Mouse (Mus musculus): ENCODE data around the gene Gtf3c5. TPM values are rescaled to one million over a fixed set of nuclear protein-coding genes. Genes with fewer than 3 reads are reported as not detected.

Gene Gtf3c5
- polyA plus RNA-seq, 1 experiment from 2014 or later: 40.5 TPM

- no peaks in the 10 kb centered on the region for H3K36me3 ChIP-seq (ENCODE audit: control insufficient read depth, insufficient read depth, low read length)
- no peaks in the 10 kb centered on the region for H3K9me3 ChIP-seq (ENCODE audit: control insufficient read depth, low read length)
- no peak for ATAC-seq (ENCODE audit: low FRiP score)
- no peak overlapping the region for H3K4me3 ChIP-seq (ENCODE audit: low read depth, low read length)
- no peak overlapping the region for H3K4me2 ChIP-seq
- no peaks in the 10 kb centered on the region; the same call in 1 of the 2 replicates for H3K4me1 ChIP-seq (ENCODE audit: control insufficient read depth, insufficient read depth, low read length)
- H3K9ac ChIP-seq (ENCODE audit: low read length): no peak overlapping the region
- H3K27me3 ChIP-seq (ENCODE audit: control insufficient read depth, insufficient read depth, low read length): no peaks in the 10 kb centered on the region
- 63% methylated on average over 12 of the region's 12 CpGs for WGBS
- H3K27ac ChIP-seq (ENCODE audit: low read depth, low read length): no peak overlapping the region
- no peak for DNase-seq (ENCODE audit: low spot score, missing footprints)
Measured at GRCm38 (mm10) chr2:28601720-28602590, 18.4 kb upstream of the Gtf3c5 start.

GRCm38 (mm10) chr2:28599569-28599900 lies 16.0 kb upstream of the Gtf3c5 start:
- no peaks in the 10 kb centered on the region for H3K27me3 ChIP-seq (ENCODE audit: control insufficient read depth, insufficient read depth, low read length)
- ATAC-seq (ENCODE audit: low FRiP score) (no peak), DNase-seq (ENCODE audit: low spot score, missing footprints) (no peak)
- no peak overlapping the region for H3K4me3 ChIP-seq (ENCODE audit: low read depth, low read length)
- H3K9ac ChIP-seq (ENCODE audit: low read length): no peak overlapping the region
- H3K4me2 ChIP-seq: no peak overlapping the region
- no peak overlapping the region for H3K27ac ChIP-seq (ENCODE audit: low read depth, low read length)
- no peaks in the 10 kb centered on the region; the same call in 1 of the 2 replicates for H3K4me1 ChIP-seq (ENCODE audit: control insufficient read depth, insufficient read depth, low read length)
- H3K9me3 ChIP-seq (ENCODE audit: control insufficient read depth, low read length): no peaks in the 10 kb centered on the region
- no peaks in the 10 kb centered on the region for H3K36me3 ChIP-seq (ENCODE audit: control insufficient read depth, insufficient read depth, low read length)
- WGBS: 77% methylated on average over 6 of the region's 6 CpGs

DNA sequence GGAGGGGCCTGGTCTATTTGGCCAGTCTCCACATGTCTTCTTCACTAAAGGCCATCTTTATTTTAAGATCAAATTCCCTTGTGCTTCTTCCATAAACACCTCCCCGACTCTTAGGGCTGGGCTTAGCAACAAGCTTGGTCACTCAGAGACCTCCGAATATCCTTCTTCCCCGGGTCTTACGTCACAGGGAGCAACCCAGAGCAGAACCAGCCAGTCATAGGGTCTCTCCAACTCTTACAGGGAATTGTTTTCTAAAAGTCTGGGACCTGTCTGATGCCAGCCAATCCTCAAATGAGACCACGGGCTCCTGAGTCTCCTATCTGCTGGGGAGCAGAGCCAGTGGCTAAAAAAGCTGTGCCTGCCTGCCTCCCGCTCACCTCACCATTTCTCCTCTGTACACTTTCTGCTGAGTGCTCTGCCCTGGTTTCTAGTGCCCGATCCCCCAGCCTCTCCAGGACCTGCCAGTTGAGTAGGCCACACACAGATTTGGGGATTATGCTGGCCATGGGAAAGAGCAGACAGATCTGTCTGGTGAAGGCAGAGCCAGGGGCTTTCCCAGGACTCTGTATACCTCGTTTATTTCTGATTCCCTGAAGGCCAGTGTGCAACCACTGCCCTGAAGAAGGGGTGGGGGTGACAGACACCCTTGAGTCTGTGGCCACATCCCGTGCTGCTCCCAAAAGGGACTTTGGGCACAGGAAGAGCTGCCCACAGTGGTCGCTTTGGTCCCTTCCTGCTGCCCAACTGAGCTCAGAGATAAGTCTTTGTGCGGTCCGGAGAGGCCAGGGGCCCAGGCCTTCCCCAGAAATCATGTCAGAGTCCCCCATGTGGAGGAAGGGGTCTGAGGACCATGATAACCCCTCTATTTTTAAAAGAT lies 15.4 kb upstream of the Gtf3c5 start:
- DNase-seq (ENCODE audit: low spot score, missing footprints) (no peak), ATAC-seq (ENCODE audit: low FRiP score) (no peak)
- Histone ChIP-seq H3K9ac (ENCODE audit: low read length) (no peak overlapping the region), H3K4me2 (no peak overlapping the region), H3K4me3 (ENCODE audit: low read depth, low read length) (no peak overlapping the region), H3K9me3 (ENCODE audit: control insufficient read depth, low read length) (no peaks in the 10 kb centered on the region), H3K4me1 (ENCODE audit: control insufficient read depth, insufficient read depth, low read length) (no peaks in the 10 kb centered on the region; the same call in 1 of the 2 replicates), H3K36me3 (ENCODE audit: control insufficient read depth, insufficient read depth, low read length) (no peaks in the 10 kb centered on the region), H3K27me3 (ENCODE audit: control insufficient read depth, insufficient read depth, low read length) (no peaks in the 10 kb centered on the region), H3K27ac (ENCODE audit: low read depth, low read length) (no peak overlapping the region)
- 68% methylated on average over 12 of the region's 12 CpGs for WGBS

GRCm38 (mm10) chr2:28597733-28598547 lies 14.4 kb upstream of the Gtf3c5 start:
- Histone ChIP-seq H3K4me2 (no peak overlapping the region), H3K27ac (ENCODE audit: low read depth, low read length) (no peak overlapping the region), H3K9ac (ENCODE audit: low read length) (no peak overlapping the region), H3K27me3 (ENCODE audit: control insufficient read depth, insufficient read depth, low read length) (no peaks in the 10 kb centered on the region), H3K4me3 (ENCODE audit: low read depth, low read length) (no peak overlapping the region), H3K36me3 (ENCODE audit: control insufficient read depth, insufficient read depth, low read length) (no peaks in the 10 kb centered on the region), H3K4me1 (ENCODE audit: control insufficient read depth, insufficient read depth, low read length) (no peaks in the 10 kb centered on the region; the same call in 1 of the 2 replicates), H3K9me3 (ENCODE audit: control insufficient read depth, low read length) (no peaks in the 10 kb centered on the region)
- WGBS: 88% methylated on average over 7 of the region's 7 CpGs
- 0 out of 2 replicates have a peak, but pooled peaks have one; percentile 24 for ATAC-seq (ENCODE audit: low FRiP score)
- DNase-seq (ENCODE audit: low spot score, missing footprints): no peak

GRCm38 (mm10) chr2:28596998-28597397 lies 13.4 kb upstream of the Gtf3c5 start:
- no peaks in the 10 kb centered on the region for H3K36me3 ChIP-seq (ENCODE audit: control insufficient read depth, insufficient read depth, low read length)
- no peak for DNase-seq (ENCODE audit: low spot score, missing footprints)
- H3K4me3 ChIP-seq (ENCODE audit: low read depth, low read length): no peak overlapping the region
- H3K4me2 ChIP-seq: no peak overlapping the region
- H3K27me3 ChIP-seq (ENCODE audit: control insufficient read depth, insufficient read depth, low read length): no peaks in the 10 kb centered on the region
- H3K9ac ChIP-seq (ENCODE audit: low read length): no peak overlapping the region
- H3K4me1 ChIP-seq (ENCODE audit: control insufficient read depth, insufficient read depth, low read length): no peaks in the 10 kb centered on the region; the same call in 1 of the 2 replicates
- H3K27ac ChIP-seq (ENCODE audit: low read depth, low read length): no peak overlapping the region
- no peak for ATAC-seq (ENCODE audit: low FRiP score)
- 92% methylated on average over 7 of the region's 7 CpGs for WGBS
- no peaks in the 10 kb centered on the region for H3K9me3 ChIP-seq (ENCODE audit: control insufficient read depth, low read length)

DNA sequence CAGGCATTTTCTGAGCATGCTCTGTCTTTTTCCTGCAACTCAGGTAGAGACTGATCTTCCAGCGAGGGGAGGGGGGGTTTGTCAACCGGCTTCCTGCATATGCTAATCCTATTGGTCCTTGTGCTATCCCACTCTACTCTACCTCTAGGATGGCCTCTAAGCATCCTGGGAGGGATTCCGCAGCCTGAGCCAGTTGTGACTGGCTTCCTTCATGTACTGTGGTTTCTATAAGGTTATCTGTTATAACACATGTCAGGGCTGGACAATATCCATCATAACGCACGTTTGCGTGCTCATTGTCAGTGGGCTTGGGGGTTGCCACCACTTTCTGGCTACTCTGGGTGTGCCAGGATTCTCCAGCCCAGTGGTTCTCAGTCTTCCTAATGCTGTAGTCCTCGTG lies 12.5 kb upstream of the Gtf3c5 start:
- DNase-seq (ENCODE audit: low spot score, missing footprints) (no peak), ATAC-seq (ENCODE audit: low FRiP score) (no peak)
- Histone ChIP-seq H3K36me3 (ENCODE audit: control insufficient read depth, insufficient read depth, low read length) (no peaks in the 10 kb centered on the region), H3K9ac (ENCODE audit: low read length) (no peak overlapping the region), H3K27me3 (ENCODE audit: control insufficient read depth, insufficient read depth, low read length) (no peaks in the 10 kb centered on the region), H3K27ac (ENCODE audit: low read depth, low read length) (no peak overlapping the region), H3K4me1 (ENCODE audit: control insufficient read depth, insufficient read depth, low read length) (no peaks in the 10 kb centered on the region; the same call in 1 of the 2 replicates), H3K4me3 (ENCODE audit: low read depth, low read length) (no peak overlapping the region), H3K4me2 (no peak overlapping the region), H3K9me3 (ENCODE audit: control insufficient read depth, low read length) (no peaks in the 10 kb centered on the region)
- WGBS: 83% methylated on average over 7 of the region's 7 CpGs

- Histone ChIP-seq H3K36me3 (ENCODE audit: control insufficient read depth, insufficient read depth, low read length) (no peaks in the 10 kb centered on the region), H3K4me1 (ENCODE audit: control insufficient read depth, insufficient read depth, low read length) (no peaks in the 10 kb centered on the region), H3K27ac (ENCODE audit: low read depth, low read length) (no peak overlapping the region), H3K27me3 (ENCODE audit: control insufficient read depth, insufficient read depth, low read length) (no peaks in the 10 kb centered on the region), H3K9me3 (ENCODE audit: control insufficient read depth, low read length) (no peaks in the 10 kb centered on the region), H3K9ac (ENCODE audit: low read length) (no peak overlapping the region), H3K4me2 (peak overlapping the region; percentile 25; the same call in 1 of the 2 replicates), H3K4me3 (ENCODE audit: low read depth, low read length) (no peak overlapping the region)
- DNase-seq (ENCODE audit: low spot score, missing footprints) (no peak), ATAC-seq (ENCODE audit: low FRiP score) (no peak)
- WGBS: 11% methylated on average over 15 of the region's 15 CpGs
Measured at GRCm38 (mm10) chr2:28592809-28593208, 9.3 kb upstream of the Gtf3c5 start.

DNA sequence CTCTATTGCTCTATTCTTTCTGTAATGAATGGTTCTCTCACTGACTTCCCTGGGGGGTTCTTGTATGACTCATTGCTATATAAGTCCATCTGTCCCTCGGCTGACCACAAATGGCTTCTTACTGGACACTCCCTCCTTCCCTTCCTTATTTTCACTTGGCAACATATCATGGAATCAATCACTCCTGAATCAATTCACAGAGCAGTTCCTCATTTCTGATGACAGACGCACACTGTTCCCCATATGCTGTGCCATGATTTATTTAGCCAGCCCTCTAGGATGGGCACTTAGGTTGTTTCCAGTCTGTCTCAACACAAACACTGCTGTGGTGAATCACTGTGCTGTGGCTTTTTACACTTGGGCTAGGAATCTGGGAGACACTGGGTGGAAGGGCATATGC lies 7.9 kb upstream of the Gtf3c5 start:
- DNase-seq (ENCODE audit: low spot score, missing footprints) (no peak), ATAC-seq (ENCODE audit: low FRiP score) (no peak)
- Histone ChIP-seq H3K4me3 (ENCODE audit: low read depth, low read length) (no peak overlapping the region), H3K9me3 (ENCODE audit: control insufficient read depth, low read length) (no peaks in the 10 kb centered on the region), H3K9ac (ENCODE audit: low read length) (no peak overlapping the region), H3K27ac (ENCODE audit: low read depth, low read length) (no peak overlapping the region), H3K4me2 (no peak overlapping the region), H3K27me3 (ENCODE audit: control insufficient read depth, insufficient read depth, low read length) (no peaks in the 10 kb centered on the region), H3K36me3 (ENCODE audit: control insufficient read depth, insufficient read depth, low read length) (no peaks in the 10 kb centered on the region), H3K4me1 (ENCODE audit: control insufficient read depth, insufficient read depth, low read length) (no peaks in the 10 kb centered on the region)
- 86% methylated on average over 2 of the region's 2 CpGs for WGBS

All from midbrain, embryonic 11.5 days (tissue).